Mouse (Mus musculus): ENCODE measurements around the gene Fam117a. TPM values are rescaled to one million over a fixed set of nuclear protein-coding genes. Genes with fewer than 3 reads are reported as not detected.

Gene Fam117a
- total and polyA plus RNA-seq, 2 experiments from 2014 or later: 1.9 to 10.7 TPM

DNA sequence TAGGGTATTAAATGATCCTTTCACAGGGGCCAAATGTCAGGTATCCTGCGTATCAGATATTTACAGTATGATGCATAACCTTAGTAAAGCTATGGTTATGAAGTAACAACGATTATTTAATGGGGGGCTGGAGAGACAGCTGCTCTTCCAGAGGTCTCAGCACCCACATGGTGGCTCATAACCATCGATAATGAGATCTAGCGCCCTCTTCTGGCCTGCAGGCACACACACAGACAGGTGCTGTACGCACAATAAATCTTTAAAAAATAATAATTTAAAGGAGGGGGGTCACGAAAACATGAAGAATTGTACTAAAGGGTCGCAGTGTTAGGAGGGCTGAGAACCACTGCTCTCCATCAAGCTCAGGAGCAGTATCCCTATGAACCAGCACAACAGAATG lies 31.2 kb upstream of the Fam117a start:
- WGBS: 94% methylated on average over 7 of the region's 7 CpGs

GRCm38 (mm10) chr11:95307526-95307925 lies 29.3 kb upstream of the Fam117a start:
- no peaks in the 10 kb centered on the region for H3K27me3 ChIP-seq (ENCODE audit: insufficient read depth, low read length)
- H3K4me1 ChIP-seq (ENCODE audit: insufficient read depth, low read length): peaks cover 4% of the 10 kb centered on the region; the same call in 1 of the 2 replicates
- H3K4me2 ChIP-seq (ENCODE audit: low read depth, low read length): no peak overlapping the region
- H3K36me3 ChIP-seq (ENCODE audit: insufficient read depth, low read length): no peaks in the 10 kb centered on the region; the same call in 1 of the 2 replicates
- ATAC-seq (no peak), DNase-seq (ENCODE audit: low spot score) (no peak)
- 83% methylated on average over 8 of the region's 8 CpGs for WGBS
- no peak overlapping the region for H3K27ac ChIP-seq
- H3K4me3 ChIP-seq (ENCODE audit: low read length): no peak overlapping the region
- TF ChIP-seq CTCF (IDR thresholded peaks at IDR 0.05; ENCODE audit: low read depth): no peak
- no peaks in the 10 kb centered on the region for H3K9me3 ChIP-seq (ENCODE audit: low read length)
- no peak overlapping the region for H3K9ac ChIP-seq (replicated peaks; ENCODE audit: low read length)

More for the DNA sequence above, 31.2 kb upstream of the Fam117a start:
- Histone ChIP-seq H3K4me1 (ENCODE audit: insufficient read depth, low read length) (no peaks in the 10 kb centered on the region), H3K9ac (replicated peaks; ENCODE audit: low read length) (no peak overlapping the region), H3K4me2 (ENCODE audit: low read depth, low read length) (no peak overlapping the region), H3K36me3 (ENCODE audit: insufficient read depth, low read length) (peaks cover 13% of the 10 kb centered on the region; the same call in 1 of the 2 replicates), H3K27ac (no peak overlapping the region), H3K9me3 (ENCODE audit: low read length) (no peaks in the 10 kb centered on the region), H3K27me3 (ENCODE audit: insufficient read depth, low read length) (no peaks in the 10 kb centered on the region), H3K4me3 (ENCODE audit: low read length) (no peak overlapping the region)
- TF ChIP-seq CTCF (IDR thresholded peaks at IDR 0.05; ENCODE audit: low read depth): peak; percentile 28; the same call in 1 of the 2 replicates
- DNase-seq (ENCODE audit: low spot score): no peak
- ATAC-seq: no peak

DNA sequence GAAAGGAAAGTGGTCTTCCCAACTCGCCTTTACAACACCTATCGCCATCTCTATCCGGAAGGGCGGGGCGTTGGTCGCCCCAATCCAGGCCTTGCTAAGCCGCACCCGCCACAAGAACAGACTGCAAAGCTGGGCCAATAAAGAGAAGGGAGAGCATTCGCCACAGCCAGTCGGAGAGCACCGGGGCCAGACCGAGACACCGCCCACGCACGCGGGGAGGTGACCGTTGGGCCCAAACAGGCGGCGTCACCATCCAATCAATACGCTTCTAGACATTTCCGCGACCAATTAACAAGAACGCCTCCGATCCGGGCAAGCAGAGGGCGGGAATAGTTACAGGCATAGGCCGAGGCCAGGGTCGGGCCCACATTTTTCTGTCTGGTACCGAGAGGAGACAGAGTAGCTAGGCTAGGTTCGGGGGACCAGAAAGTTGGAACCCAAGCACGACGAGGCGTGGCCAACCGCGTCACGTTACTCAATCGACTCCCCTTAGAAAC lies 27.3 kb upstream of the Fam117a start:
- Histone ChIP-seq H3K27ac (peak overlapping the region; percentile 96), H3K4me1 (ENCODE audit: insufficient read depth, low read length) (peaks cover 4% of the 10 kb centered on the region; the same call in 1 of the 2 replicates), H3K9me3 (ENCODE audit: low read length) (no peaks in the 10 kb centered on the region), H3K9ac (replicated peaks; ENCODE audit: low read length) (peak overlapping the region; percentile 89), H3K4me3 (ENCODE audit: low read length) (peak overlapping the region; percentile 78), H3K4me2 (ENCODE audit: low read depth, low read length) (peak overlapping the region; percentile 73), H3K27me3 (ENCODE audit: insufficient read depth, low read length) (no peaks in the 10 kb centered on the region), H3K36me3 (ENCODE audit: insufficient read depth, low read length) (no peaks in the 10 kb centered on the region; the same call in 1 of the 2 replicates)
- no peak for TF ChIP-seq CTCF (IDR thresholded peaks at IDR 0.05; ENCODE audit: low read depth)
- ATAC-seq (peak; percentile 94), DNase-seq (ENCODE audit: low spot score) (peak; percentile 98)
- WGBS: under 1% methylated on average over 37 of the region's 37 CpGs

GRCm38 (mm10) chr11:95310007-95310647 lies 26.7 kb upstream of the Fam117a start, which contains the start of gene Kat7:
Kat7 (minus strand) TSS chr11:95310246.
- peaks cover 4% of the 10 kb centered on the region; the same call in 1 of the 2 replicates for H3K4me1 ChIP-seq (ENCODE audit: insufficient read depth, low read length)
- ATAC-seq (peak; percentile 93), DNase-seq (ENCODE audit: low spot score) (peak; percentile 99)
- peak within 1 kb of the TSS; percentile 89 for H3K9ac ChIP-seq (replicated peaks; ENCODE audit: low read length)
- peak within 1 kb of the TSS; percentile 78 for H3K4me3 ChIP-seq (ENCODE audit: low read length)
- H3K27ac ChIP-seq: peak within 1 kb of the TSS; percentile 96
- H3K27me3 ChIP-seq (ENCODE audit: insufficient read depth, low read length): no peaks in the 10 kb centered on the region
- WGBS: under 1% methylated on average over 40 of the region's 42 CpGs
- H3K36me3 ChIP-seq (ENCODE audit: insufficient read depth, low read length): no peaks in the 10 kb centered on the region; the same call in 1 of the 2 replicates
- H3K4me2 ChIP-seq (ENCODE audit: low read depth, low read length): peak within 1 kb of the TSS; percentile 80
- H3K9me3 ChIP-seq (ENCODE audit: low read length): no peaks in the 10 kb centered on the region
- TF ChIP-seq CTCF (IDR thresholded peaks at IDR 0.05; ENCODE audit: low read depth): no peak

DNA sequence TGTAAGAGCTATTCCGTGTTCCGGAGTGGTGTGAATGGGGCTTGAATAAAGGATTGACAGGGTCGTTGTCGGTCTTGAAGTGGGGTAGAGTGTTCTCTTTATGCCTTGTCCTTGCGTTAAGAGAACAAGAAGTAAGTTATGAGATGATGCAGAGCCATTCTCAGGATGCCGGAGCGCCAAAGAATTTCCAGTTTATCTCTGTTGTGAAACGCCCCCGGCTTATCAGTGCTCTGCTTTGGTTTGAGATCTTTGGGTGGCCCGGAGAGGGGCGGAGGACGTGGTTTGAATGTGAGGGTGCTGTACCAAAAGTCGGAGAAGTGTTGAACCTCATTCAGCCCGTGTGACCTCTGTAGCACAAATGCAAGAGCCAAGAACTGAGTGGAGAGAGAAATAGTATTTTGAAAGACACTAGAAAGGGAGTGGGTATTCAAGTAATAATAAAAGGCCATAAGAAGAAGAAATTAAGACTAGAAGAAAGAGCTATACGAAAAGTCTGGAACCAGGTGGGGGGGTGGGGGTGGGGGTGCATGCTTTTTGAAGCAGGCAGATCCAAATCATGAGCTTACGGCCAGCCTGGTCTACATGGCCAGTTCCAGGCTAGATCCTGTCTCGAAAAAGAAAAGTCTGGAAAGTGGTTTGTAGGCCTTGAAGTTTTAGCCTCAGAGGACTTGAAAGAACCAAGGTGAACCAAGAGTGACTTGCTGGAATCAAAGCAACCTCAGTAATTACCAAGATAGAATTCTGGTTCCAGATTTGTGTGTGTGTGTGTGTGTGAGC lies 26.0 kb upstream of the Fam117a start:
- H3K27me3 ChIP-seq (ENCODE audit: insufficient read depth, low read length): no peaks in the 10 kb centered on the region
- 4% methylated on average over 17 of the region's 17 CpGs for WGBS
- ATAC-seq (no peak), DNase-seq (ENCODE audit: low spot score) (peak; percentile 7)
- no peak for TF ChIP-seq CTCF (IDR thresholded peaks at IDR 0.05; ENCODE audit: low read depth)
- H3K27ac ChIP-seq: peak overlapping the region; percentile 82
- H3K4me3 ChIP-seq (ENCODE audit: low read length): peak overlapping the region; percentile 78
- no peaks in the 10 kb centered on the region for H3K36me3 ChIP-seq (ENCODE audit: insufficient read depth, low read length)
- peak overlapping the region; percentile 56 for H3K9ac ChIP-seq (replicated peaks; ENCODE audit: low read length)
- no peaks in the 10 kb centered on the region for H3K9me3 ChIP-seq (ENCODE audit: low read length)
- peak overlapping the region; percentile 80 for H3K4me2 ChIP-seq (ENCODE audit: low read depth, low read length)
- H3K4me1 ChIP-seq (ENCODE audit: insufficient read depth, low read length): peaks cover 4% of the 10 kb centered on the region; the same call in 1 of the 2 replicates

DNA sequence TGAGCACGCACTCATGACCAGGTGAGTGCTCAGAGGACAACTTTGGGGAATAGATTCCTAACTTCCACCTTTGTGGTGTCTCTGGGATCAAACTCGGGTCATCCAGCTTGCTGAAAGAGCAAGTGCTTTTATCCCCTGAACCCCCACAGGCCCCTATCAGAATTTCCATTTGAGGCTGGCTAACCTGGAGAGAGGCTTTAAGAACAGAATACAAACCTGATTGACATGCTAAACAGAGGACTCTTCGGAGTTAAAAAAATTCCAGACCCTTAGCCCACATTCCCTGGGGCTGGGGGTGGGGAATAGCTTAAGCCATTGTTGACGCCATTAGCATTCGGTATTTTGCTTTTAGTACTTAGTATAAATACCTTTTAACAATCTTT lies 25.4 kb upstream of the Fam117a start:
- Histone ChIP-seq H3K4me1 (ENCODE audit: insufficient read depth, low read length) (peaks cover 4% of the 10 kb centered on the region; the same call in 1 of the 2 replicates), H3K9me3 (ENCODE audit: low read length) (no peaks in the 10 kb centered on the region), H3K27me3 (ENCODE audit: insufficient read depth, low read length) (no peaks in the 10 kb centered on the region), H3K27ac (peak overlapping the region; percentile 82; the same call in 1 of the 2 replicates), H3K4me2 (ENCODE audit: low read depth, low read length) (peak overlapping the region; percentile 80), H3K36me3 (ENCODE audit: insufficient read depth, low read length) (no peaks in the 10 kb centered on the region), H3K4me3 (ENCODE audit: low read length) (peak overlapping the region; percentile 78; the same call in 1 of the 2 replicates), H3K9ac (replicated peaks; ENCODE audit: low read length) (no peak overlapping the region; the same call in 1 of the 2 replicates)
- ATAC-seq (no peak), DNase-seq (ENCODE audit: low spot score) (no peak)
- no peak for TF ChIP-seq CTCF (IDR thresholded peaks at IDR 0.05; ENCODE audit: low read depth)
- 21% methylated on average over 5 of the region's 5 CpGs for WGBS
